Mouse (Mus musculus): ENCODE results near the gene Fbxw8.
A peak's percentile ranks its signal among the peaks of the same experiment; 100 is the strongest.

GRCm38 (mm10) chr5:118069315-118069714, 85.9 kb downstream of the Fbxw8 start:
- TF ChIP-seq NANOG (IDR thresholded peaks at IDR 0.05; ENCODE audit: borderline replicate concordance, low read length), result no peak
- TF ChIP-seq CTCF (conservative IDR thresholded peaks at IDR 0.05; ENCODE audit: low read length), result peak; percentile 69

Data from E14TG2a.4 (cell line).